Mouse (Mus musculus) myocyte (in vitro differentiated cells): ENCODE results near the gene Iapp.

Experiments
- MYOD1 ChIP-seq, 3 experiments: IDR thresholded peaks; one replicate each; pipeline ENCODE4 v1.6.1; 2011; ENCODE audit warnings: control low read depth in 2 of 3, low read depth in 2 of 3, mild to moderate bottlenecking in 2 of 3, moderate library complexity in 1 of 3; ENCODE audit not compliant: insufficient read length in 2 of 3, control insufficient read depth in 1 of 3
- POLR2A ChIP-seq: IDR thresholded peaks from one replicate; pipeline ENCODE4 v1.6.1; 2011; ENCODE audit warnings: low read depth, mild to moderate bottlenecking, control low read depth, moderate library complexity; ENCODE audit not compliant: insufficient read length
- POLR2AphosphoS2 ChIP-seq: IDR thresholded peaks from one replicate; pipeline ENCODE4 v1.6.1; 2011; ENCODE audit warnings: low read depth, control low read depth; ENCODE audit not compliant: insufficient read length

DNA sequence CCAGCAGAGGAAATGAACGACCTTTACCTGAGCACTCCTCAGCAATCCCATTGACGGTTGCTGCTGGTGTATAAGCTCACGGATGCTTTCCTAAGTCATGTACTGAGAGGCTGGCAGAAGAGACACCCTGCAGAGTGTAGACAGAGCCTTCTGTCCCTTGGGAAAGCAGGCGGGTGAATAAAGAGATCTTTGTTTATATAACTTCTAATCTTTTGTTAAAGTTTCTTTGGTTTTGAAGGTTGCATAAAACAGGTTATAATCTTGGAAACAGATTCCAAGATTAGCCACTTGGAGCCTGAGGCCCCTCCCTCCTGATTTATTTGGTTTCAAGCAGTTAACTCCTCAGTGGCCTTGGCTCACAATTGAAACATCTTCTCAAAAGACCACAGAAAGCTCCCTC lies 24.7 kb downstream of the Iapp start, which contains the start of gene Slco1a5:
- TF ChIP-seq MYOD1 (IDR thresholded peaks at IDR 0.05; ENCODE audit: control insufficient read depth in 1 of 3, insufficient read length in 2 of 3, low read depth in 2 of 3), result no peak
- TF ChIP-seq POLR2A, result no peak
- TF ChIP-seq POLR2AphosphoS2, result no peak
